Mouse (Mus musculus) forebrain, embryonic 12.5 days (tissue): ENCODE data around the gene Trpc4ap. TPM values are rescaled to one million over a fixed set of nuclear protein-coding genes. Genes with fewer than 3 reads are reported as not detected.
"Not testable (repeated sequence)": the region's sequence is repeated elsewhere in the genome, so short reads cannot be mapped to it uniquely, and the experiment has no call there.

Experiments used
- ATAC-seq: fragments of 200-750 bp; cut with Nextera tagmentation; 2 replicates; pipeline ENCODE4 v1.8.0; 2017; ENCODE audit warnings: moderate TSS enrichment; ENCODE audit not compliant: low FRiP score
- H3K27ac ChIP-seq: fragments of 300-500 bp; sonication (generic); 2 replicates; pipeline ENCODE4 v1.5.1; 2016; ENCODE audit warnings: mild to moderate bottlenecking
- H3K27me3 ChIP-seq: fragments of 300-500 bp; sonication (generic); 2 replicates; pipeline ENCODE4 v1.6.1; 2016; ENCODE audit warnings: mild to moderate bottlenecking
- H3K36me3 ChIP-seq: fragments of 300-500 bp; sonication (generic); replicated peaks from 2 replicates; pipeline ENCODE4 v1.6.1; 2016; ENCODE audit warnings: mild to moderate bottlenecking
- H3K4me1 ChIP-seq: fragments of 300-500 bp; sonication (generic); 2 replicates; pipeline ENCODE4 v1.6.1; 2016
- H3K4me2 ChIP-seq: fragments of 300-500 bp; sonication (generic); 2 replicates; pipeline ENCODE4 v1.6.1; 2016; ENCODE audit warnings: mild to moderate bottlenecking, moderate library complexity
- H3K4me3 ChIP-seq: fragments of 300-500 bp; sonication (generic); replicated peaks from 2 replicates; pipeline ENCODE4 v1.5.1; 2016; ENCODE audit warnings: mild to moderate bottlenecking
- H3K9ac ChIP-seq: fragments of 300-500 bp; sonication (generic); 2 replicates; pipeline ENCODE4 v1.6.1; 2016; ENCODE audit warnings: mild to moderate bottlenecking
- H3K9me3 ChIP-seq: fragments of 300-500 bp; sonication (generic); 2 replicates; pipeline ENCODE4 v1.6.1; 2016
- whole genome bisulfite sequencing: fragments of 180-500 bp; shearing (Covaris S2); methylation state at CpG from one replicate; pipeline ENCODE4 v1.1.7; 2016; 5-methylcytosine and 5-hydroxymethylcytosine counted together
- polyA plus RNA-seq: library from polyadenylated mRNA; unstranded; fragments of >200 nt; fragmentation: Nextera tagmentation; extraction: Ambion mirVana; gene quantifications from 2 replicates; pipeline ENCODE4 v1.2.1, GENCODE M21; 2016

The Trpc4ap gene
- polyA plus RNA-seq, 1 experiment from 2014 or later = 159 TPM

- no peak overlapping the region for H3K4me3 ChIP-seq
- no peak overlapping the region for H3K27ac ChIP-seq
- H3K27me3 ChIP-seq = no peaks in the 10 kb centered on the region
- H3K4me1 ChIP-seq = no peaks in the 10 kb centered on the region
- ATAC-seq = no peak
- H3K9ac ChIP-seq = no peak overlapping the region
- no peaks in the 10 kb centered on the region for H3K9me3 ChIP-seq
- no peak overlapping the region for H3K4me2 ChIP-seq
- 88% methylated on average over 12 of the region's 12 CpGs for WGBS
- peaks cover 46% of the 10 kb centered on the region for H3K36me3 ChIP-seq
Observed at GRCm38 (mm10) chr2:155717082-155717990, 25.2 kb upstream of the Trpc4ap start.

- peaks cover 68% of the 10 kb centered on the region for H3K36me3 ChIP-seq
- H3K27ac ChIP-seq = no peak overlapping the region
Observed at GRCm38 (mm10) chr2:155710557-155710956, 18.4 kb upstream of the Trpc4ap start.

GRCm38 (mm10) chr2:155707251-155707650, 15.1 kb upstream of the Trpc4ap start:
- Histone ChIP-seq H3K4me1 (no peaks in the 10 kb centered on the region), H3K27me3 (no peaks in the 10 kb centered on the region), H3K9me3 (no peaks in the 10 kb centered on the region), H3K9ac (no peak overlapping the region), H3K27ac (no peak overlapping the region), H3K36me3 (peaks cover 61% of the 10 kb centered on the region), H3K4me2 (no peak overlapping the region), H3K4me3 (no peak overlapping the region)
- 89% methylated on average over 4 of the region's 4 CpGs for WGBS
- no peak for ATAC-seq

More at GRCm38 (mm10) chr2:155710557-155710956, 18.4 kb upstream of the Trpc4ap start:
- ATAC-seq = no peak
- Histone ChIP-seq H3K9me3 (no peaks in the 10 kb centered on the region), H3K9ac (no peak overlapping the region), H3K4me3 (no peak overlapping the region), H3K4me1 (no peaks in the 10 kb centered on the region), H3K4me2 (no peak overlapping the region), H3K27me3 (no peaks in the 10 kb centered on the region)
- 90% methylated on average over 11 of the region's 11 CpGs for WGBS

- Histone ChIP-seq H3K27me3 (no peaks in the 10 kb centered on the region), H3K9ac (no peak overlapping the region), H3K4me1 (no peaks in the 10 kb centered on the region), H3K9me3 (no peaks in the 10 kb centered on the region), H3K4me3 (no peak overlapping the region), H3K36me3 (peaks cover 46% of the 10 kb centered on the region), H3K27ac (peak overlapping the region; percentile 77), H3K4me2 (no peak overlapping the region)
- WGBS = 16% methylated on average over 4 of the region's 4 CpGs
- ATAC-seq = peak; percentile 57; the same call in 1 of the 2 replicates
Observed at GRCm38 (mm10) chr2:155703630-155704029, 11.4 kb upstream of the Trpc4ap start.

- no peaks in the 10 kb centered on the region for H3K9me3 ChIP-seq
- ATAC-seq = no peak
- no peak overlapping the region for H3K4me3 ChIP-seq
- H3K27me3 ChIP-seq = no peaks in the 10 kb centered on the region
- H3K9ac ChIP-seq = no peak overlapping the region
- no peaks in the 10 kb centered on the region for H3K4me1 ChIP-seq
- peaks cover 34% of the 10 kb centered on the region for H3K36me3 ChIP-seq
- H3K4me2 ChIP-seq = no peak overlapping the region
- H3K27ac ChIP-seq = no peak overlapping the region
- WGBS = 92% methylated on average over 19 of the region's 19 CpGs
Observed at GRCm38 (mm10) chr2:155701399-155701919, 9.3 kb upstream of the Trpc4ap start.

- H3K9me3 ChIP-seq, H3K4me2 ChIP-seq, H3K9ac ChIP-seq, H3K27ac ChIP-seq, H3K4me1 ChIP-seq, ATAC-seq, H3K4me3 ChIP-seq, H3K27me3 ChIP-seq: not testable (repeated sequence)
- peaks cover 14% of the 10 kb centered on the region for H3K36me3 ChIP-seq
- 92% methylated on average over 6 of the region's 6 CpGs for WGBS
Observed at GRCm38 (mm10) chr2:155698443-155698842, 6.3 kb upstream of the Trpc4ap start.

GRCm38 (mm10) chr2:155696851-155697250, 4.7 kb upstream of the Trpc4ap start:
- H3K27me3 ChIP-seq = no peaks in the 10 kb centered on the region
- H3K36me3 ChIP-seq = peaks cover 10% of the 10 kb centered on the region; the same call in 1 of the 2 replicates
- H3K27ac ChIP-seq = no peak overlapping the region
- 77% methylated on average over 7 of the region's 7 CpGs for WGBS
- no peak overlapping the region for H3K9ac ChIP-seq
- ATAC-seq = no peak
- no peak overlapping the region for H3K4me2 ChIP-seq
- H3K9me3 ChIP-seq = no peaks in the 10 kb centered on the region
- H3K4me3 ChIP-seq = no peak overlapping the region
- no peaks in the 10 kb centered on the region for H3K4me1 ChIP-seq

GRCm38 (mm10) chr2:155696091-155696558, 3.9 kb upstream of the Trpc4ap start:
- 12% methylated on average over 7 of the region's 7 CpGs for WGBS
- H3K9me3 ChIP-seq = no peaks in the 10 kb centered on the region
- H3K27me3 ChIP-seq = no peaks in the 10 kb centered on the region
- no peak overlapping the region for H3K4me3 ChIP-seq
- H3K4me2 ChIP-seq = no peak overlapping the region
- H3K27ac ChIP-seq = no peak overlapping the region
- peaks cover 3% of the 10 kb centered on the region for H3K4me1 ChIP-seq
- ATAC-seq = no peak
- 0 out of 2 replicates have a peak, but pooled peaks cover 4% of the 10 kb centered on the region for H3K36me3 ChIP-seq
- no peak overlapping the region for H3K9ac ChIP-seq

GRCm38 (mm10) chr2:155695316-155695715, 3.1 kb upstream of the Trpc4ap start:
- Histone ChIP-seq H3K36me3 (no peaks in the 10 kb centered on the region), H3K27ac (no peak overlapping the region), H3K27me3 (no peaks in the 10 kb centered on the region), H3K9ac (no peak overlapping the region), H3K4me2 (no peak overlapping the region), H3K9me3 (no peaks in the 10 kb centered on the region), H3K4me1 (peaks cover 11% of the 10 kb centered on the region), H3K4me3 (no peak overlapping the region)
- no peak for ATAC-seq
- 75% methylated on average over 3 of the region's 3 CpGs for WGBS

GRCm38 (mm10) chr2:155694564-155694963, 2.4 kb upstream of the Trpc4ap start:
- Histone ChIP-seq H3K4me3 (no peak overlapping the region), H3K4me1 (peaks cover 17% of the 10 kb centered on the region), H3K4me2 (no peak overlapping the region), H3K27ac (no peak overlapping the region), H3K27me3 (no peaks in the 10 kb centered on the region), H3K9me3 (no peaks in the 10 kb centered on the region), H3K9ac (no peak overlapping the region), H3K36me3 (no peaks in the 10 kb centered on the region)
- ATAC-seq = no peak
- WGBS = 73% methylated on average over 2 of the region's 2 CpGs

GRCm38 (mm10) chr2:155693136-155693535, 952 bp upstream of the Trpc4ap start:
- H3K4me3 ChIP-seq = no peak overlapping the region
- H3K9ac ChIP-seq = no peak overlapping the region
- peaks cover 22% of the 10 kb centered on the region for H3K4me1 ChIP-seq
- no peak for ATAC-seq
- H3K36me3 ChIP-seq = no peaks in the 10 kb centered on the region
- 85% methylated on average over 4 of the region's 4 CpGs for WGBS
- H3K27ac ChIP-seq = no peak overlapping the region
- H3K4me2 ChIP-seq = no peak overlapping the region
- no peaks in the 10 kb centered on the region for H3K9me3 ChIP-seq
- H3K27me3 ChIP-seq = no peaks in the 10 kb centered on the region

- Histone ChIP-seq H3K4me3 (peak overlapping the region; percentile 99), H3K36me3 (peaks cover 8% of the 10 kb centered on the region), H3K9ac (peak overlapping the region; percentile 91), H3K4me1 (peaks cover 22% of the 10 kb centered on the region), H3K9me3 (no peaks in the 10 kb centered on the region), H3K27me3 (no peaks in the 10 kb centered on the region), H3K27ac (0 out of 2 replicates have a peak overlapping the region, but pooled peaks have one; percentile 89), H3K4me2 (peak overlapping the region; percentile 72)
- no peak; the same call in 1 of the 2 replicates for ATAC-seq
- whole genome bisulfite sequencing = 7% methylated on average over 8 of the region's 8 CpGs
Observed at GRCm38 (mm10) chr2:155691336-155691722, 855 bp downstream of the Trpc4ap start.
